Mouse (Mus musculus) brain, embryonic 14.5 days (tissue): ENCODE measurements around the gene Josd1. TPM values are rescaled to one million over a fixed set of nuclear protein-coding genes. Genes with fewer than 3 reads are reported as not detected.

Experiments
- DNase-seq: peaks from one replicate; pipeline ENCODE4 v3.0.0-alpha.2; 2011; ENCODE audit warnings: low read depth
- CTCF ChIP-seq: fragments of 200-500 bp; IDR thresholded peaks from 2 replicates; pipeline ENCODE4 v1.5.1; 2012; ENCODE audit warnings: inconsistent platforms, mild to moderate bottlenecking, moderate library complexity, borderline replicate concordance; ENCODE audit not compliant: insufficient read depth, insufficient read length; ENCODE audit errors: extremely low read depth
- POLR2A ChIP-seq: fragments of 200-500 bp; IDR thresholded peaks from 2 replicates; pipeline ENCODE4 v1.6.1; 2012; ENCODE audit warnings: mild to moderate bottlenecking, inconsistent platforms, borderline replicate concordance; ENCODE audit not compliant: poor library complexity, insufficient read depth, insufficient read length, severe bottlenecking; ENCODE audit errors: extremely low read depth
- polyA plus RNA-seq: library from polyadenylated mRNA; depleted of rRNA; stranded (reverse); fragments of >200 nt; gene quantifications from 2 replicates; pipeline ENCODE4 v1.2.3, GENCODE M21; 2012; rRNA removed

The Josd1 gene
- polyA plus RNA-seq, 1 experiment: 34.9 TPM

DNA sequence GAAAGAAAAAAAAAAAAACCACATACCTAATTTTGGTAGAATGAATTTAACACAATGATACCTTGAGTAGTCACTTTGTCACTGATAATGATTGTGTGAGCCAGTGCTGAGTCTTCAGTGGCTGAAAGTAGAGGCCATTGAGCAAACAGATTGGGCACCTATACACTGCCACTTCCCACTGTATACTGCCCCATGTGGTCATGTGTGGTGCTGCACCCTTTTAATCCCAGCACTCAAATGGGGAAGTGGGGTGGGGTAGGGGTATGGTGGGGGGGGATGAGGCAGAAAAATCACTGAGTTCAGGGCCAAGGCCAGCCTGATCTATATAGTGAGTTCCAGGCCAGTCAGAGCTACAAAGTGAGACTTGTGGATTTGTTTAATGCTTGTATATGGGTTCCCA is 37.1 kb downstream of the Josd1 start:
- TF ChIP-seq POLR2A (no peak), CTCF (peak; percentile 68; the same call in 1 of the 2 replicates)
- peak; percentile 20 for DNase-seq

DNA sequence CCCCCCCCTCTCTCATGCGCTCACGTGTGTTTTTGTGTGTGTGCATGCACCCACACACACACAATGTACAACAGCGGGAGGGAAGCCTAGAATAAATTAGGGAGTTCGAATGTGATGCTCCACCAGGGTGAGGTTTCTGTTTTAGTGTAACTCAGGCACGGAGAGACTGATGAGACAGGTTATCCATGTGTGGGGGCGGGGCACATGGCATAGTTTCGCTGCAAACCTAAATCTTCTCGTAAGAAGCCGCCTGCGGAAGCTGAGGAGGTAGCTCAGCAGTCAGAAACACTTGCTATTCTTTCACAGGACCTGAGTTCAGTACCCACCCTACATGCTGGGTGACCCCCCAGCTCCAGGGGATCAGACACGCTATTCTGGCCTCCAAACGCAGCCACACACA is 39.6 kb downstream of the Josd1 start:
- no peak for TF ChIP-seq POLR2A
- TF ChIP-seq CTCF: no peak

DNA sequence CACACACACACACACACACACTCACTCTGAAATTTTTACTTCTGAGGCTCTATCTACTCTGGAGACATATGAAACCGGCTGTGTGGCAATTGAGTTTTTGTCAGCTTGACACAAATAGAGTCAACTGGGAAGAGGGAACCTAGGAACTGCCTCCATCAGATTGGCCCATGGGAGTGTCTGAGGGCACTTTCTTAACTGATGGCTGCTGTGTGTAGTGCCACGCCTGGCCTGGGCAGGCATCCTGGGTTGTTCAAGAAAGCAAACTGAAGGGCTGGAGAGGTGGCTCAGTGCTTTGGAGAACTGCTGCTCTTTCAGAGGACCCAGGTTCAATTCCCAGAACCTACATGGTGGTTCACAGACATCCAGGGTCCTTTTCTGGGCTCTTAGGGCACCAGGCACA is 42.2 kb downstream of the Josd1 start:
- DNase-seq: no peak
- TF ChIP-seq CTCF: no peak
- no peak for TF ChIP-seq POLR2A

More for the DNA sequence above, 39.6 kb downstream of the Josd1 start:
- DNase-seq: no peak

DNA sequence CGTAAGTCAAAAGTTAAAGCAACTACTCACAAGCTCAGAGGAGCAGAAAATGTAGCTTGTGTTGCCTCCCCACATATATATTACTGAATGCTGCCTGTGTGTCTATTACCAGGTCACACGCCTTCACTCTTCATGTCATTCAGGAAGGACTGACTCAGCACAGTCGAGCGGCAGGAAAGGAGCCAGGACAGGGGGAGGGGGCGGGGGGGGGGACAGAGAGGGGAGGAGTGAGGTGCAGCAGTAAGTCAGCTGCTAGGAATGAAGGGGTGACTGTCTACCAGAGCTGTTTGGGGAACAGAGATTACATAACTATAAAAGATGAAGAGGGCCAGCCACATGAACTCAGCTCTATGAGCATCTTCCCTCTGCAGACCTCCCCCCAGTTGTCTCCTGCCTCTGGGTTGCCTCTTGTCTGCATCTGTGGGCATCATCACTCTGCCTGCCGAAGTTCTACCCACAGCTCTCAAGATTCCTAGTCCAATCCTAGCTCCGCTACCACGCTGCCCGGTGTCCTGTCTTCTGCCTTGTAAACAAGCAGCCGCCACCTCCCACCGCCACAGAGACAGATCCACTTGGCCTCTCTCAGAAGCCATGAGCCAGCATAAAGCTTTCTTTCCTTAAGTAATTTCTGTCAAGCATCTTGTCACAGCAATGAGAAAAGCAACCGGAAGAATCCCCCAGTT is 46.4 kb downstream of the Josd1 start:
- TF ChIP-seq CTCF (no peak), POLR2A (no peak)
- no peak for DNase-seq

DNA sequence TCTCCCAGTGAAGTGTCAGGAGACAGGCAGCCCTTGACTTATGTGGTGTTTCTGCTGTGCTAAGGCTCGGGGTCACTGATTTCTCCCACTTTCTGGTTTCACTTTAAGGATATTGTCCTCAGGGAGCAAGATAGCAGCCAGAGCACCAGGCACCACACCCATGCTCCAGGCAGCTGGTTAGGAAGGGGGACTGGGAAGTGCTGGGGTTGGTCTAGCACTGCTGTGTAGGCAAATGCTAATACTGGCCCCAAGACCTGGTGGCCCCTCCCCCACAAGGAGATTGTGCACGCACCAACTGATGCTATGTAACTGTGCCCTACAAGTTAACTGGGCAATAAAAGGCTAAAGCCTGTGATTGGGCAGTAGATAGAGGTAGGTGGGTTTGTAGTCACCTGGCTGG is 57.2 kb downstream of the Josd1 start:
- no peak for TF ChIP-seq POLR2A
- TF ChIP-seq CTCF: no peak

More for the DNA sequence above, 57.2 kb downstream of the Josd1 start:
- DNase-seq: no peak

Other genes with a start within 250 kb of the Josd1 start
- gene Csnk1e, start 232.4 kb downstream of the Josd1 start, polyA plus RNA-seq: 403 and 452 TPM in 2 replicates
- 0.30 and 0.68 TPM in 2 replicates for gene Kcnj4, start 182.7 kb downstream of the Josd1 start, polyA plus RNA-seq
- gene Kdelr3, start 171.5 kb downstream of the Josd1 start, polyA plus RNA-seq: 8.7 and 11.3 TPM in 2 replicates
- gene Ddx17, start 141.2 kb downstream of the Josd1 start, polyA plus RNA-seq: 721 and 963 TPM in 2 replicates
- gene Dmc1, start 82.8 kb downstream of the Josd1 start, polyA plus RNA-seq: 4.0 and 5.0 TPM in 2 replicates
- gene Fam227a, start 29.0 kb downstream of the Josd1 start, polyA plus RNA-seq: 33.7 and 33.9 TPM in 2 replicates
- 29.4 and 31.5 TPM in 2 replicates for gene Cby1, start 28.7 kb downstream of the Josd1 start, polyA plus RNA-seq
- 114 and 142 TPM in 2 replicates for gene Tomm22, start 17.1 kb downstream of the Josd1 start, polyA plus RNA-seq
- gene Gtpbp1, start 2.9 kb upstream of the Josd1 start, polyA plus RNA-seq: 41.2 and 61.0 TPM in 2 replicates
- 46.5 and 47.9 TPM in 2 replicates for gene Sun2, start 54.6 kb upstream of the Josd1 start, polyA plus RNA-seq
- gene Dnal4, start 89.9 kb upstream of the Josd1 start, polyA plus RNA-seq: 77.6 and 110 TPM in 2 replicates
- 20.7 and 53.6 TPM in 2 replicates for gene Nptxr, start 116.8 kb upstream of the Josd1 start, polyA plus RNA-seq
- 0.53 and 1.8 TPM in 2 replicates for gene Npcd, start 146.3 kb upstream of the Josd1 start, polyA plus RNA-seq
- 69.6 and 84.6 TPM in 2 replicates for gene Cbx6, start 146.8 kb upstream of the Josd1 start, polyA plus RNA-seq
- gene Apobec3, start 203.7 kb upstream of the Josd1 start, polyA plus RNA-seq: 4.7 and 5.6 TPM in 2 replicates